9 mouse cellular contexts compared by ENCODE assay signal in the genomic region with DNA sequence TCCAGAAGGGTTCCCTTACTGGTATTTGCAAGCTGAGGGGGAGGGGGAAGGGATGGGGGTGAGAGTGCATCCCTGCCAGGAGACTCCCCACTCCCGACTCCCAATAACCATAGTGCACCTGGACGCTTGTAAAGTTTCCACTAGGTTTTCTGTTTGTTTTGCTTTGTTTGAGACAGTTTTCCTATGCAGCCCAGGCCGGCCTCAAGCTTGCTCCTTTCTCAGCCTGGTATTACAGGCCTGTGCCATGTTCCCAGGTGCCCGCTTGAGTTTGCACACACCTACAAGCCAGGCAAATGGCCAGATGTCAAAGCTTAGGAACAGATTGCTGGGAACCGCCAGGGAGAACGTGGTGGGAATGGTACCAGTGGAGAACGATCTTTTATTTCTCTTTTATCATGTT. TPM values are rescaled to one million over a fixed set of nuclear protein-coding genes. Genes with fewer than 3 reads are reported as not detected.
A peak's percentile ranks its signal among the peaks of the same experiment; 100 is the strongest.
DNase-seq lines count a peak whose midpoint lies in the region; ATAC-seq lines count a peak whose summit lies in the region.
"Had no signal": no experiment of that assay in that cellular context is flagged by ENCODE, and none has a peak within 500 bp of the region (broad histone marks: within the 10 kb centered on the region; RNA-seq: fewer than 3 reads in every experiment).

No protein-coding gene starts in this region.

- 26% methylated on average over 7 of the region's 7 CpGs for WGBS in kidney, embryonic 16.5 days
- 20% methylated on average over 7 of the region's 7 CpGs for WGBS in forebrain, embryonic 10.5 days
- 14% methylated on average over 7 of the region's 7 CpGs for WGBS in limb, embryonic 12.5 days
- 24% methylated on average over 7 of the region's 7 CpGs for WGBS in neural tube, embryonic 13.5 days

- peak overlapping the region; percentile 67; the same call in 1 of the 2 replicates for H3K9ac ChIP-seq in kidney, embryonic 16.5 days (replicated peaks; ENCODE audit: low read length)
- H3K9ac ChIP-seq in limb, embryonic 12.5 days (replicated peaks) = peak overlapping the region; percentile 52; the same call in 1 of the 2 replicates
- peak overlapping the region; percentile 89 for H3K9ac ChIP-seq in neural tube, embryonic 13.5 days

- intact Hi-C loops in gastrocnemius, postnatal 14 days (cut with DNase I; ENCODE audit: low total_unique reads) = loop anchor here (5.0 kb wide), 2 partner anchors 34 to 171 kb away; no protein-coding TSS in a partner anchor

- peak overlapping the region; percentile 80 for H3K4me2 ChIP-seq in kidney, embryonic 16.5 days (replicated peaks; ENCODE audit: low read depth, low read length)
- H3K4me2 ChIP-seq in limb, embryonic 12.5 days = peak overlapping the region; percentile 70
- peak overlapping the region; percentile 90 for H3K4me2 ChIP-seq in neural tube, embryonic 13.5 days

- ATAC-seq in kidney, embryonic 16.5 days (ENCODE audit: low FRiP score, low TSS enrichment) = no peak
- no peak for ATAC-seq in limb, embryonic 12.5 days (ENCODE audit: insufficient number of reproducible peaks, insufficient read depth, low FRiP score, low TSS enrichment, low read depth)
- no peak for ATAC-seq in neural tube, embryonic 13.5 days (ENCODE audit: low read depth)

- no peak for DNase-seq in kidney, postnatal 25 days
- DNase-seq in forebrain, embryonic 10.5 days (ENCODE audit: extremely low spot score, low spot score) = no peak
- DNase-seq in cerebellum, adult 11 months = no peak
- no peak for DNase-seq in urinary bladder, adult 18-20 months (ENCODE audit: low spot score in 2 of 2)
- no peak for DNase-seq in gastrocnemius, postnatal 14 days

- no peaks in the 10 kb centered on the region for H3K36me3 ChIP-seq in kidney, embryonic 16.5 days (ENCODE audit: insufficient read depth, low read length)
- peaks cover 5% of the 10 kb centered on the region for H3K36me3 ChIP-seq in forebrain, embryonic 10.5 days (replicated peaks)
- H3K36me3 ChIP-seq in limb, embryonic 12.5 days = no peaks in the 10 kb centered on the region; the same call in 1 of the 2 replicates
- H3K36me3 ChIP-seq in neural tube, embryonic 13.5 days = no peaks in the 10 kb centered on the region
- H3K36me3 ChIP-seq: G1E had no signal

- H3K4me1 ChIP-seq in kidney, embryonic 16.5 days (ENCODE audit: insufficient read depth, low read length) = peaks cover 27% of the 10 kb centered on the region
- H3K4me1 ChIP-seq in forebrain, embryonic 10.5 days = peaks cover 49% of the 10 kb centered on the region
- peaks cover 27% of the 10 kb centered on the region for H3K4me1 ChIP-seq in limb, embryonic 12.5 days (replicated peaks)
- H3K4me1 ChIP-seq in neural tube, embryonic 13.5 days (replicated peaks) = peaks cover 36% of the 10 kb centered on the region

- no peaks in the 10 kb centered on the region for H3K9me3 ChIP-seq in kidney, embryonic 16.5 days (ENCODE audit: low read length)
- H3K9me3 ChIP-seq in forebrain, embryonic 10.5 days = no peaks in the 10 kb centered on the region
- H3K9me3 ChIP-seq in limb, embryonic 12.5 days = no peaks in the 10 kb centered on the region
- no peaks in the 10 kb centered on the region for H3K9me3 ChIP-seq in neural tube, embryonic 13.5 days
- H3K9me3 ChIP-seq: G1E had no signal

- peaks cover 11% of the 10 kb centered on the region for H3K27me3 ChIP-seq in kidney, embryonic 16.5 days (ENCODE audit: insufficient read depth, low read length)
- H3K27me3 ChIP-seq in forebrain, embryonic 10.5 days (ENCODE audit: poor library complexity, severe bottlenecking) = peaks cover 33% of the 10 kb centered on the region
- peaks cover 24% of the 10 kb centered on the region for H3K27me3 ChIP-seq in limb, embryonic 12.5 days
- peaks cover 15% of the 10 kb centered on the region for H3K27me3 ChIP-seq in neural tube, embryonic 13.5 days

- peak overlapping the region; percentile 69 for H3K4me3 ChIP-seq in kidney, embryonic 16.5 days (ENCODE audit: low read length)
- H3K4me3 ChIP-seq in forebrain, embryonic 10.5 days = peak overlapping the region; percentile 78
- peak overlapping the region; percentile 64 for H3K4me3 ChIP-seq in limb, embryonic 12.5 days (replicated peaks)
- H3K4me3 ChIP-seq in neural tube, embryonic 13.5 days = peak overlapping the region; percentile 62

- peak overlapping the region; percentile 36; the same call in 1 of the 2 replicates for H3K27ac ChIP-seq in kidney, embryonic 16.5 days (ENCODE audit: low read length)
- peak overlapping the region; percentile 97 for H3K27ac ChIP-seq in forebrain, embryonic 10.5 days
- H3K27ac ChIP-seq in limb, embryonic 12.5 days = peak overlapping the region; percentile 86
- no peak overlapping the region for H3K27ac ChIP-seq in neural tube, embryonic 13.5 days (replicated peaks)

RNA-seq across cellular contexts. Expression of a gene that starts 50.1 kb away (rescaled TPM):
- 11.9 and 13.1 TPM in 2 replicates for polyA plus RNA-seq in kidney, embryonic 16.5 days (2015; fragmentation: Nextera tagmentation; extraction: Ambion mirVana)
- polyA plus RNA-seq in forebrain, embryonic 10.5 days (2016; fragmentation: Nextera tagmentation; extraction: Ambion mirVana) = 15.5 and 17.0 TPM in 2 replicates
- polyA plus RNA-seq in limb, embryonic 12.5 days (2016; fragmentation: Nextera tagmentation; extraction: Ambion mirVana) = 15.7 and 15.9 TPM in 2 replicates
- 27.2 and 29.4 TPM in 2 replicates for polyA plus RNA-seq in neural tube, embryonic 13.5 days (2015; fragmentation: Nextera tagmentation; extraction: Ambion mirVana)
- total RNA-seq in gastrocnemius, postnatal 14 days (2021) = 10 to 100 TPM; 14.9 to 20.5 TPM
- polyA plus RNA-seq: G1E had no signal
